Mouse (Mus musculus): Measurements from ENCODE around the gene Slc48a1. TPM values are rescaled to one million over a fixed set of nuclear protein-coding genes. Genes with fewer than 3 reads are reported as not detected.

Slc48a1 gene
- total and polyA plus RNA-seq, 3 experiments = 116 to 299 TPM; not detected in 1

GRCm38 (mm10) chr15:97760952-97761351 is 17.4 kb upstream of the Slc48a1 start:
- peaks cover 33 to 34% of the 10 kb centered on the region in 2 experiments for H3K27me3 ChIP-seq (ENCODE audit: control insufficient read depth in 1 of 2, insufficient read depth in 2 of 2, low read length in 2 of 2)
- H3K27ac ChIP-seq (ENCODE audit: control insufficient read depth, low read depth, low read length) = no peak overlapping the region
- no peak overlapping the region for H3K4me3 ChIP-seq (ENCODE audit: control insufficient read depth in 1 of 2, insufficient read depth in 1 of 2, low read depth in 2 of 2, low read length in 2 of 2)
- no peaks in the 10 kb centered on the region for H3K79me2 ChIP-seq (ENCODE audit: control insufficient read depth, insufficient read depth, low read length, poor library complexity)
- H3K4me1 ChIP-seq (ENCODE audit: control insufficient read depth in 1 of 2, insufficient read depth in 2 of 2, low read length in 2 of 2) = no peaks in the 10 kb centered on the region
- H3K9ac ChIP-seq (ENCODE audit: control insufficient read depth, low read depth, low read length, poor library complexity, severe bottlenecking) = no peak overlapping the region
- no peaks in the 10 kb centered on the region for H3K36me3 ChIP-seq (ENCODE audit: control insufficient read depth in 1 of 2, insufficient read depth in 2 of 2, low read length in 2 of 2)
- DNase-seq (ENCODE audit: low read depth, low spot score) = no peak
- no peaks in the 10 kb centered on the region for H3K9me3 ChIP-seq (replicated peaks; ENCODE audit: insufficient read depth, low read length)
- TF ChIP-seq CHD1 (IDR thresholded peaks at IDR 0.05; ENCODE audit: low read depth, low read length) (no peak), UBTF (IDR thresholded peaks at IDR 0.05; ENCODE audit: borderline replicate concordance, insufficient read depth, low read depth, low read length) (no peak), MYB (IDR thresholded peaks at IDR 0.05; ENCODE audit: low read depth, low read length) (no peak), JUND (IDR thresholded peaks at IDR 0.05; ENCODE audit: low read depth, low read length) (no peak), NELFE (IDR thresholded peaks at IDR 0.05; ENCODE audit: low read depth, low read length) (no peak)

- Histone ChIP-seq H3K27ac (ENCODE audit: control insufficient read depth, low read depth, low read length) (no peak overlapping the region), H3K36me3 (ENCODE audit: control insufficient read depth in 1 of 2, insufficient read depth in 2 of 2, low read length in 2 of 2) (no peaks in the 10 kb centered on the region), H3K9ac (ENCODE audit: control insufficient read depth, low read depth, low read length, poor library complexity, severe bottlenecking) (no peak overlapping the region), H3K4me3 (ENCODE audit: control insufficient read depth in 1 of 2, insufficient read depth in 1 of 2, low read depth in 2 of 2, low read length in 2 of 2) (no peak overlapping the region), H3K27me3 (ENCODE audit: control insufficient read depth in 1 of 2, insufficient read depth in 2 of 2, low read length in 2 of 2) (peaks cover 33 to 38% of the 10 kb centered on the region in 2 experiments), H3K79me2 (ENCODE audit: control insufficient read depth, insufficient read depth, low read length, poor library complexity) (no peaks in the 10 kb centered on the region), H3K4me1 (ENCODE audit: control insufficient read depth in 1 of 2, insufficient read depth in 2 of 2, low read length in 2 of 2) (no peaks in the 10 kb centered on the region), H3K9me3 (replicated peaks; ENCODE audit: insufficient read depth, low read length) (no peaks in the 10 kb centered on the region)
- TF ChIP-seq ETS1 (IDR thresholded peaks at IDR 0.05; ENCODE audit: low read depth, low read length) (no peak), KAT2A (conservative IDR thresholded peaks at IDR 0.05; ENCODE audit: low read depth, low read length) (no peak), MYC (IDR thresholded peaks at IDR 0.05; ENCODE audit: low read depth, low read length) (no peak), MYB (IDR thresholded peaks at IDR 0.05; ENCODE audit: low read depth, low read length) (no peak), MAX (IDR thresholded peaks at IDR 0.05; ENCODE audit: low read length) (no peak), ZMIZ1 (IDR thresholded peaks at IDR 0.05; ENCODE audit: low read depth, low read length) (no peak)
- no peak for DNase-seq (ENCODE audit: low read depth, low spot score)
Observed at GRCm38 (mm10) chr15:97761438-97761837, 16.9 kb upstream of the Slc48a1 start.

- Histone ChIP-seq H3K9me3 (replicated peaks; ENCODE audit: insufficient read depth, low read length) (no peaks in the 10 kb centered on the region), H3K4me3 (ENCODE audit: control insufficient read depth in 1 of 2, insufficient read depth in 1 of 2, low read depth in 2 of 2, low read length in 2 of 2) (no peak overlapping the region), H3K27ac (ENCODE audit: control insufficient read depth, low read depth, low read length) (no peak overlapping the region), H3K79me2 (ENCODE audit: control insufficient read depth, insufficient read depth, low read length, poor library complexity) (no peaks in the 10 kb centered on the region), H3K36me3 (ENCODE audit: control insufficient read depth in 1 of 2, insufficient read depth in 2 of 2, low read length in 2 of 2) (no peaks in the 10 kb centered on the region; a peak in 1 of 4 replicates), H3K4me1 (ENCODE audit: control insufficient read depth in 1 of 2, insufficient read depth in 2 of 2, low read length in 2 of 2) (peaks cover 0 to 5% of the 10 kb centered on the region in 2 experiments; a peak in 1 of 4 replicates), H3K27me3 (ENCODE audit: control insufficient read depth in 1 of 2, insufficient read depth in 2 of 2, low read length in 2 of 2) (peaks cover 35 to 38% of the 10 kb centered on the region in 2 experiments), H3K9ac (ENCODE audit: control insufficient read depth, low read depth, low read length, poor library complexity, severe bottlenecking) (no peak overlapping the region)
- DNase-seq (ENCODE audit: low read depth, low spot score) = no peak
- no peak for TF ChIP-seq NELFE (IDR thresholded peaks at IDR 0.05; ENCODE audit: low read depth, low read length)
- TF ChIP-seq JUND (IDR thresholded peaks at IDR 0.05; ENCODE audit: low read depth, low read length) = no peak
- no peak for TF ChIP-seq GATA1 (IDR thresholded peaks at IDR 0.05; ENCODE audit: low read depth, low read length)
- TF ChIP-seq CHD1 (IDR thresholded peaks at IDR 0.05; ENCODE audit: low read depth, low read length) = no peak
- TF ChIP-seq MEF2A (IDR thresholded peaks at IDR 0.05; ENCODE audit: extremely low read depth, insufficient replicate concordance, low read depth, low read length, poor library complexity, severe bottlenecking) = no peak
- TF ChIP-seq ZC3H11A (IDR thresholded peaks at IDR 0.05; ENCODE audit: low read depth, low read length) = no peak
- no peak for TF ChIP-seq USF2 (IDR thresholded peaks at IDR 0.05; ENCODE audit: borderline replicate concordance in 1 of 2, insufficient read depth in 1 of 2, low read depth in 1 of 2, low read length in 2 of 2)
Observed at GRCm38 (mm10) chr15:97762733-97763132, 15.6 kb upstream of the Slc48a1 start.

Data from MEL (cell line).